Mouse (Mus musculus) E14TG2a.4 (cell line): ENCODE measurements around the gene Kctd11.

Source experiments
- CTCF ChIP-seq: conservative IDR thresholded peaks from 2 replicates; pipeline ENCODE4 v1.5.1; 2014; ENCODE audit warnings: low read length
- NANOG ChIP-seq: IDR thresholded peaks from 2 replicates; pipeline ENCODE4 v1.6.1; 2014; ENCODE audit warnings: borderline replicate concordance, low read length, mixed read lengths
- POU5F1 ChIP-seq: IDR thresholded peaks from 2 replicates; pipeline ENCODE4 v1.6.1; 2014; ENCODE audit warnings: low read length, borderline replicate concordance

- TF ChIP-seq CTCF: no peak
- no peak for TF ChIP-seq POU5F1
- TF ChIP-seq NANOG: no peak
Observed at GRCm38 (mm10) chr11:69854680-69855079, 26.5 kb downstream of the Kctd11 start.
